Mouse (Mus musculus): Measurements from ENCODE around the gene Slirp.
"Not testable (repeated sequence)": the region's sequence is repeated elsewhere in the genome, so short reads cannot be mapped to it uniquely, and the experiment has no call there.

Gene Slirp

DNA sequence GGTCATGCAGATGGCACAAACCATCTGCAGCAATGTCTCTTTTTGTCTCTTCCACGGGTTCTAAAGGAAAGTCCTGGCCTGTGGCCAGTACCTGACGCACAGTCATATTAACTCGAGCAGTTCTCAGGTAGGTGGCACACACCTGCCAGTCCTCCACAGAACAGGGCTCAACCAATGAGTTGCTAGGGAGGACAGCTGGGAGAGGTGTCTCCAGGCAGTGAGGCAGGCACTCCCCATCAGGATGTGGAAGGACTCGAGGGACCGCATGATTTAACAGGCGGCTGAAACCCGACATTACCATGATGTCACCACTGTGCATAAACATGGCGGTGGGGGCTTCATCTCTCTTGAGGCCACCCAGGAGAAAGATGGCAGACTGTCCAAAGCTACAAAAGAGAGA, 14.8 kb upstream of the Slirp start:
- no peak for DNase-seq (ENCODE audit: low spot score)

GRCm38 (mm10) chr12:87442177-87443114, 1.2 kb upstream of the Slirp start:
- no peak for DNase-seq (ENCODE audit: low spot score)

GRCm38 (mm10) chr12:87443115-87443699, 489 bp upstream of the Slirp start:
- DNase-seq (ENCODE audit: low spot score) = no peak

GRCm38 (mm10) chr12:87444211-87444610, 515 bp downstream of the Slirp start:
- no peak for DNase-seq (ENCODE audit: low spot score)

DNA sequence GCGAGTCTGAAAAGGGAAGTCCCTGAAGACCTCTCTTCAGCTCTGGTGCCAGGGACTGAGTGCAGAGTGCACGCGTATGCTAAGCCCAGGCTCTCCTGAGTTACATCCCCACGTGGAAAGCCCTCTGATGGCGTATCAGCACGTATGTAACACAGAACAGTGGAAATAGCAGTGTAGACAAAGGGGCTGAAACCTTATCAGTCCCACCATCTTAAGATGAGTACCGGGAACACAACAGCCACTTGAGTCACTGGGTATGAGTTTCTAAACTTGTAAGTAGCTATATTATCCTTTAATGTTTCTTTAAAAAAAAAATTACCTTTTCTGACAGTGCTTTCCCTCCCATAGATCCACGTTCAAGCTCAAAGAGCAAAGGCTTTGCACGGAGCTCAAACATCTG, 5.8 kb downstream of the Slirp start:
- DNase-seq (ENCODE audit: low spot score) = no peak

DNA sequence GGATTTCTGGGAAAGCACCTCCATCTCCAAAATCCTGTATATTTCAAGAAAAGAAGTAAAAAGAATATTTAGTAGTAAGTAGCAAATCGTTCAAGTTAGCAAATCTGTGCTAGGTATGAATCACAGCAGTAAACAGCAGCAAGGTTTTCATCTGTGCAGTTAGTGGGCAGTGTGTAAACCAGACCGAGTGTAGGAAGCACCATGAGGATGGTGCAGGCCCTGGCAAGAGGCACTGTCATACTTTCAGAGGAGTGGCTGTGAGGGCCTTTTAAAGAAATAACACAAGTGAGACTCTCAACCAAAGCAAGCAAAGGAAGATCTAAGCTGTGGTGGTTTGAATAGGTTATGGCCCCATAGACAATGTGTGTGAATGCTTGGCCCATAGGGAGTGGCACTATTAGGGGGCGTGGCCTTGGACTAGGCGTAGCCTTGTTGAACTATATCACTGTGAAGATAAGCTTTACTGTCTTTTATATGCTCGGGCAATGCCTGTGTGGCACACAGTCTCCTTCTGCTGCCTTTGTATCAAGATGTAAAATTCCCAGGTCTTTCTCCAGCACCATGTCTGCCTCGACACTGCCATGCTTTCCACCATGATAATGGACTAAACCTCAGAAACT, 21.1 kb downstream of the Slirp start:
- no peak for DNase-seq (ENCODE audit: low spot score)

GRCm38 (mm10) chr12:87470263-87471136, 26.8 kb downstream of the Slirp start:
- DNase-seq (ENCODE audit: low spot score) = no peak

GRCm38 (mm10) chr12:87471421-87471963, 27.8 kb downstream of the Slirp start:
- DNase-seq (ENCODE audit: low spot score) = no peak

GRCm38 (mm10) chr12:87471964-87472786, 28.5 kb downstream of the Slirp start, which contains the start of gene Snw1:
Gene Snw1, minus strand, starts transcription at chr12:87472274.
- DNase-seq (ENCODE audit: low spot score) = peak; percentile 89

DNA sequence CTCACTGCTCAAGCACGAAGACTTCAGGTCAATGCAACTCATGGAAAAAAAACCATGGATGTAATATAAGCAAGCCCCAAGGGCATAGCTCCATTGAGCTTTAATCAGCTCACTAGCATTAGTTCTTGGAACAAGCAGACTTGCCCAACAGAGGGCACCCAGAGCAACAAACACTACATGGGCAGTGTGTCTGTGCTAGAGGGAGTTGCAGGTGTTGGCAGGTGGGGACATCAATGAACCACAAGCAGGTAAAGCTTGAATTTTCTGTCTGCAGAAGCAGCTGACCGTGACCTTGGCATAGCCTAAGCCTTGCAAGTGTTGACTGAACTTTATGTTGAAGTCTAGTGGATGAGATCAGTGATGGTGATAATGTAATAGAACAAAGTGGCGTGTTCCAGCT, 31.1 kb downstream of the Slirp start:
- no peak for DNase-seq (ENCODE audit: low spot score)

GRCm38 (mm10) chr12:87482482-87482881, 38.8 kb downstream of the Slirp start:
- DNase-seq (ENCODE audit: low spot score) = not testable (repeated sequence)

- DNase-seq (ENCODE audit: low spot score) = not testable (repeated sequence)
Observed at GRCm38 (mm10) chr12:87488683-87489082, 45.0 kb downstream of the Slirp start.

GRCm38 (mm10) chr12:87494421-87494820, 50.7 kb downstream of the Slirp start, which contains the start of gene Gm5788:
Gene Gm5788, plus strand, starts transcription at chr12:87494721.
- not testable (repeated sequence) for DNase-seq (ENCODE audit: low spot score)

Measured in ovary, adult 18-20 months (tissue).